Mouse (Mus musculus) kidney, adult 2 months (tissue): Measurements from ENCODE around the gene Cops6. TPM values are rescaled to one million over a fixed set of nuclear protein-coding genes. Genes with fewer than 3 reads are reported as not detected.
A peak's percentile ranks its signal among the peaks of the same experiment; 100 is the strongest.

Source experiments
- DNase-seq: peaks from one replicate; pipeline ENCODE4 v3.0.0; 2021
- H3K27ac ChIP-seq: fragments of 200-500 bp; 2 replicates; pipeline ENCODE4 v1.5.1; 2012; ENCODE audit warnings: low read depth, low read length, control low read depth, inconsistent platforms; ENCODE audit not compliant: insufficient read depth
- H3K27me3 ChIP-seq: fragments of 200-500 bp; replicated peaks from 2 replicates; pipeline ENCODE4 v1.6.1; 2012; ENCODE audit warnings: mild to moderate bottlenecking, moderate library complexity, low read length, inconsistent platforms; ENCODE audit not compliant: control insufficient read depth, insufficient read depth
- H3K36me3 ChIP-seq: fragments of 200-500 bp; 2 replicates; pipeline ENCODE4 v1.6.1; 2012; ENCODE audit warnings: mild to moderate bottlenecking, moderate library complexity, low read length, inconsistent platforms; ENCODE audit not compliant: control insufficient read depth, insufficient read depth
- H3K4me1 ChIP-seq: fragments of 200-500 bp; 2 replicates; pipeline ENCODE4 v1.6.1; 2011; ENCODE audit warnings: low read length; ENCODE audit not compliant: control insufficient read depth, insufficient read depth
- H3K4me3 ChIP-seq: fragments of 200-500 bp; 2 replicates; pipeline ENCODE4 v1.5.1; 2011; ENCODE audit warnings: mild to moderate bottlenecking, low read depth, low read length, control low read depth; ENCODE audit not compliant: insufficient read depth
- CTCF ChIP-seq: fragments of 200-500 bp; conservative IDR thresholded peaks from 2 replicates; pipeline ENCODE4 v1.5.1; 2011; ENCODE audit warnings: low read depth, mild to moderate bottlenecking, control low read depth, low read length, moderate library complexity, mixed read lengths; ENCODE audit not compliant: insufficient read depth, insufficient read length
- POLR2A ChIP-seq: fragments of 200-500 bp; IDR thresholded peaks from one replicate; pipeline ENCODE4 v1.6.1; 2011; ENCODE audit warnings: low read depth, low read length, control low read depth
- WGBS: fragments of 180-500 bp; shearing (Covaris S2); methylation state at CpG from one replicate; pipeline ENCODE4 v1.1.7; 2018; 5-methylcytosine and 5-hydroxymethylcytosine counted together
- polyA plus RNA-seq: library from polyadenylated mRNA; depleted of rRNA; stranded (reverse); fragments of >200 nt; gene quantifications from 2 replicates; pipeline ENCODE4 v1.2.3, GENCODE M21; 2012; rRNA removed

Gene Cops6
- polyA plus RNA-seq, 1 experiment: 144 TPM

- peak; percentile 93 for DNase-seq
- 6% methylated on average over 54 of the region's 54 CpGs for WGBS
- no peaks in the 10 kb centered on the region for H3K27me3 ChIP-seq
- peak within 1 kb of the TSS; percentile 88 for H3K4me3 ChIP-seq
- TF ChIP-seq POLR2A (no peak), CTCF (no peak)
- H3K4me1 ChIP-seq: no peaks in the 10 kb centered on the region; the same call in 1 of the 2 replicates
- H3K27ac ChIP-seq: peak within 1 kb of the TSS; percentile 26; the same call in 1 of the 2 replicates
- H3K36me3 ChIP-seq: no peaks in the 10 kb centered on the region
These were observed 33.2 kb downstream of the Cops6 start, which contains the start of gene Mblac1 for GRCm38 (mm10) chr5:138193771-138194727. Mblac1 (plus strand) TSS chr5:138194314.

DNA sequence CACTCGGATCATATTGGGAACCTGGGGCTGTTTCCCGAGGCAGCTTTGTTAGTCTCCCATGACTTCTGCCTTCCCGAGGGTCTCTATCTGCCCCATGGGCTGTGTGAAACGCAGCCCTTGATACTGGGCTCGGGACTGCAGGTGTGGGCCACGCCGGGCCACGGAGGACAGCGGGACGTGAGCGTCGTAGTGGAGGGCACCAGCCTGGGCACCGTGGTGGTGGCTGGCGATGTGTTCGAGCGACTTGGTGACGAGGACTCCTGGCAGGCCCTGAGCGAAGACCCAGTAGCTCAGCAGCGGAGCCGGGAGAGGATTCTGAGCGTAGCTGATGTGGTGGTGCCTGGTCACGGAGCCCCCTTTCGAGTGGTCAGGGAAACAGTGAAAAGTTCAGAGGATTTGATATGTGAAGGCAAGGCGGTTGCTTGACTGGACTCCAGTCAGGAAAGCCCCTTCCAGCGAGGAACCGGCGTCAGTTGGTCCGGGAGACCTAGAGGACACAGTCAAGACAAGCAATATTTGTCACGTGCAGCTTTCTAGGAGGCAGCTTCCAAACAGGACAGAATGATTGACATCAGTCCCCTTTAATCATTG lies 34.0 kb downstream of the Cops6 start:
- Histone ChIP-seq H3K27ac (no peak overlapping the region), H3K36me3 (no peaks in the 10 kb centered on the region), H3K27me3 (no peaks in the 10 kb centered on the region), H3K4me1 (no peaks in the 10 kb centered on the region; the same call in 1 of the 2 replicates), H3K4me3 (peak overlapping the region; percentile 88)
- peak; percentile 27 for DNase-seq
- TF ChIP-seq CTCF: no peak
- TF ChIP-seq POLR2A: no peak
- WGBS: 3% methylated on average over 29 of the region's 29 CpGs

DNA sequence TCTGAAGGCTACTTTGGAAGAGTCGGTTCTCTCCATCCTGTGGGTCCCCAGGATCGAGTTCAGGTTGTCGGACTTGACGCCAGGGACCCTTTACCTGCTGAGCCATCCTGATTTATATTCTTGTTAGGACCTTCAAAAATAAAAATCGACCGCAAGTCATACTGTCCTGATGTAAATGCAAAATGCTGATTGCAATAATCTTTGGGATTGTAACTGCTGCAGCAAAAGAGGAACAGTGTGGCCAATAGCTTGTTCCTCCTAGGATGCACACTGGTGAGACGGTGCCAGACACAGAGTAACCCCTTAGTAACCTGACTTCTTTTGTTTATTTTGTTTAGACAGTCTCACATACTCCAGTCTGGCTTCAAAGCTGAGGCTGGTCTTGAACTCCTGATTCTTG lies 34.6 kb downstream of the Cops6 start:
- Histone ChIP-seq H3K4me1 (no peaks in the 10 kb centered on the region; the same call in 1 of the 2 replicates), H3K27ac (no peak overlapping the region), H3K4me3 (no peak overlapping the region), H3K36me3 (no peaks in the 10 kb centered on the region), H3K27me3 (no peaks in the 10 kb centered on the region)
- DNase-seq: no peak
- TF ChIP-seq CTCF (no peak), POLR2A (no peak)
- 67% methylated on average over 7 of the region's 7 CpGs for WGBS

DNA sequence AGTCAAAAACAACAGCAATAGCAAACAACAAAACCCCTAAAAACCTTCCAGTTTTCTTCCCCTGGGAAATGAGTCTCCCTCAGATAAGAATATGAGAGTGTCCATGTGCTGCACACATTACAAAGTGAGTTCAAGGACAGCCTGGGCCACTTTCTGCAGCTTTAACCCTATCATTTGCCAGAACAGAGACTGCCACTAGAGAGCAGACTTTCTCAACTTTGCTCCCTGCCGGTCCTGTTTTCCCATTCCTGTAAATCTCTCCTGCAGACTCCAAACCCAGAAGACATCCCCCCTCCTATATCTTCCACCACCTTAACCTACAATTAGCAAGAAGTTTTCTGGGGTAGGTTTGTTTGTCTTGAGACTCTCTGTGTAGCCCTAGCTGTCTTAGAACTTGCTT lies 38.7 kb downstream of the Cops6 start:
- Histone ChIP-seq H3K27me3 (no peaks in the 10 kb centered on the region), H3K4me1 (no peaks in the 10 kb centered on the region), H3K36me3 (no peaks in the 10 kb centered on the region), H3K27ac (no peak overlapping the region), H3K4me3 (no peak overlapping the region)
- WGBS: 0% methylated on average over 1 of the region's 1 CpGs
- peak; percentile 31 for DNase-seq
- no peak for TF ChIP-seq POLR2A
- TF ChIP-seq CTCF: peak; percentile 54

GRCm38 (mm10) chr5:138202086-138202485 lies 41.2 kb downstream of the Cops6 start:
- WGBS: 93% methylated on average over 3 of the region's 3 CpGs
- TF ChIP-seq POLR2A: no peak
- no peak for TF ChIP-seq CTCF

GRCm38 (mm10) chr5:138207253-138207652 lies 46.4 kb downstream of the Cops6 start:
- Histone ChIP-seq H3K27me3 (no peaks in the 10 kb centered on the region), H3K27ac (no peak overlapping the region), H3K36me3 (no peaks in the 10 kb centered on the region), H3K4me3 (no peak overlapping the region), H3K4me1 (no peaks in the 10 kb centered on the region)
- DNase-seq: no peak
- 83% methylated on average over 1 of the region's 1 CpGs for WGBS
- TF ChIP-seq CTCF (no peak), POLR2A (no peak)

More at GRCm38 (mm10) chr5:138202086-138202485, 41.2 kb downstream of the Cops6 start:
- no peak for DNase-seq
- no peaks in the 10 kb centered on the region for H3K4me1 ChIP-seq
- H3K4me3 ChIP-seq: no peak overlapping the region
- H3K27ac ChIP-seq: no peak overlapping the region
- H3K36me3 ChIP-seq: no peaks in the 10 kb centered on the region
- no peaks in the 10 kb centered on the region for H3K27me3 ChIP-seq

- Histone ChIP-seq H3K4me3 (no peak overlapping the region), H3K27ac (no peak overlapping the region), H3K27me3 (no peaks in the 10 kb centered on the region), H3K36me3 (no peaks in the 10 kb centered on the region), H3K4me1 (no peaks in the 10 kb centered on the region)
- DNase-seq: no peak
- WGBS: 76% methylated on average over 4 of the region's 4 CpGs
- TF ChIP-seq POLR2A: no peak
- no peak for TF ChIP-seq CTCF
These were observed 47.0 kb downstream of the Cops6 start for GRCm38 (mm10) chr5:138207873-138208272.

Other genes starting within 250 kb of the Cops6 start
- gene Cyp3a13, start 239.5 kb upstream of the Cops6 start, polyA plus RNA-seq: 0.22 and 0.31 TPM in 2 replicates
- gene Gjc3, start 198.0 kb upstream of the Cops6 start, polyA plus RNA-seq: 0.05 and 0.20 TPM in 2 replicates
- gene Azgp1, start 179.6 kb upstream of the Cops6 start, polyA plus RNA-seq: 5.1 and 5.3 TPM in 2 replicates
- gene Smok3a, start 139.8 kb upstream of the Cops6 start, polyA plus RNA-seq: not detected in 2 replicates
- gene Smok3b, start 139.6 kb upstream of the Cops6 start, polyA plus RNA-seq: not detected in 2 replicates
- gene Smok3c, start 107.9 kb upstream of the Cops6 start, polyA plus RNA-seq: not detected in 2 replicates
- 8.3 and 10.2 TPM in 2 replicates for gene Zkscan1, start 76.0 kb upstream of the Cops6 start, polyA plus RNA-seq
- 9.8 and 10.9 TPM in 2 replicates for gene Zscan21, start 44.2 kb upstream of the Cops6 start, polyA plus RNA-seq
- 3.4 and 4.4 TPM in 2 replicates for gene Zfp113, start 5.3 kb upstream of the Cops6 start, polyA plus RNA-seq
- gene Ap4m1, start 10.9 kb downstream of the Cops6 start, polyA plus RNA-seq: 22.9 and 23.6 TPM in 2 replicates
- 15.5 and 16.5 TPM in 2 replicates for gene Mcm7, start 11.4 kb downstream of the Cops6 start, polyA plus RNA-seq
- gene Taf6, start 26.4 kb downstream of the Cops6 start, polyA plus RNA-seq: 52.6 and 56.3 TPM in 2 replicates
- gene Cnpy4, start 26.4 kb downstream of the Cops6 start, polyA plus RNA-seq: 4.2 and 5.7 TPM in 2 replicates
- 3.6 and 4.4 TPM in 2 replicates for gene Mblac1, start 33.2 kb downstream of the Cops6 start, polyA plus RNA-seq
- gene Nxpe5, start 64.8 kb downstream of the Cops6 start, polyA plus RNA-seq: 0.26 and 0.33 TPM in 2 replicates
- 362 and 389 TPM in 2 replicates for gene Lamtor4, start 94.4 kb downstream of the Cops6 start, polyA plus RNA-seq
- gene BC037034, start 103.0 kb downstream of the Cops6 start, polyA plus RNA-seq: 28.5 and 35.1 TPM in 2 replicates
- gene Gal3st4, start 111.8 kb downstream of the Cops6 start, polyA plus RNA-seq: 0.13 and 0.19 TPM in 2 replicates
- not detected in 2 replicates for gene Gm43720, start 118.9 kb downstream of the Cops6 start, polyA plus RNA-seq
- 1.2 and 1.5 TPM in 2 replicates for gene Gpc2, start 118.9 kb downstream of the Cops6 start, polyA plus RNA-seq
- 0.30 and 0.34 TPM in 2 replicates for gene Stag3, start 119.2 kb downstream of the Cops6 start, polyA plus RNA-seq
- gene Pvrig, start 180.9 kb downstream of the Cops6 start, polyA plus RNA-seq: 0.11 and 0.33 TPM in 2 replicates